In genomic region chr7:136434510-136434909, GRCm38 (mm10) we compare ENCODE assay signal across 20 mouse cellular contexts.
DNase-seq lines count a peak whose midpoint lies in the region; ATAC-seq and TF ChIP-seq lines count a peak whose summit lies in the region.
"Had no signal": no experiment of that assay in that cellular context is flagged by ENCODE, and none has a peak within 500 bp of the region (broad histone marks: within the 10 kb centered on the region; RNA-seq: fewer than 3 reads in every experiment).

No protein-coding gene starts in this region.

- ATAC-seq in forebrain, embryonic 16.5 days, result peak; percentile 67
- no peak for ATAC-seq in forebrain, embryonic 15.5 days (replicated peaks)
- ATAC-seq: CD4-positive, CD25-positive, alpha-beta regulatory T cell, adult 4 months; intestine, postnatal 0 days had no signal

- peak; percentile 9 for DNase-seq in layer of hippocampus, adult 9-11 months
- no peak for DNase-seq in layer of hippocampus, postnatal 36 days
- DNase-seq in brain, adult 2 months (ENCODE audit: low read depth, low spot score), result peak; percentile 36
- peak; percentile 61 for DNase-seq in brain, embryonic 14.5 days (ENCODE audit: low read depth)
- no peak for DNase-seq in gastrocnemius, postnatal 25 days
- DNase-seq: adrenal gland, adult 2 months; adrenal gland, postnatal 14 days; cerebellum, adult 18-20 months; cerebellum, adult 9-10 months; cerebellum, postnatal 14 days; gastrocnemius, postnatal 36 days; heart, adult 2 months had no signal

- H3K27ac ChIP-seq in forebrain, embryonic 16.5 days (ENCODE audit: low read length), result no peak overlapping the region
- H3K27ac ChIP-seq in forebrain, embryonic 15.5 days (replicated peaks), result no peak overlapping the region
- H3K27ac ChIP-seq: heart, adult 2 months; heart, embryonic 10.5 days; heart, embryonic 13.5 days; hindbrain, embryonic 12.5 days; hindbrain, embryonic 15.5 days had no signal

- no peak overlapping the region for H3K4me3 ChIP-seq in forebrain, embryonic 16.5 days (replicated peaks; ENCODE audit: low read length)
- H3K4me3 ChIP-seq in forebrain, embryonic 15.5 days, result no peak overlapping the region
- H3K4me3 ChIP-seq: heart, adult 2 months; heart, embryonic 10.5 days; heart, embryonic 13.5 days; hindbrain, embryonic 12.5 days; hindbrain, embryonic 15.5 days had no signal

- no peaks in the 10 kb centered on the region for H3K36me3 ChIP-seq in forebrain, embryonic 16.5 days (ENCODE audit: control insufficient read depth, insufficient read depth)
- H3K36me3 ChIP-seq in forebrain, embryonic 15.5 days, result no peaks in the 10 kb centered on the region
- H3K36me3 ChIP-seq: heart, embryonic 10.5 days; heart, embryonic 13.5 days; hindbrain, embryonic 12.5 days; hindbrain, embryonic 15.5 days had no signal

- WGBS in forebrain, embryonic 16.5 days, result 65% methylated on average over 13 of the region's 13 CpGs
- 71% methylated on average over 13 of the region's 13 CpGs for WGBS in forebrain, embryonic 15.5 days

- H3K9ac ChIP-seq in forebrain, embryonic 16.5 days (replicated peaks; ENCODE audit: low read depth, low read length), result no peak overlapping the region
- H3K9ac ChIP-seq in forebrain, embryonic 15.5 days (replicated peaks), result no peak overlapping the region
- H3K9ac ChIP-seq: heart, embryonic 13.5 days; hindbrain, embryonic 12.5 days; hindbrain, embryonic 15.5 days had no signal

- H3K9me3 ChIP-seq in forebrain, embryonic 16.5 days (ENCODE audit: control insufficient read depth, low read length), result no peaks in the 10 kb centered on the region
- no peaks in the 10 kb centered on the region for H3K9me3 ChIP-seq in forebrain, embryonic 15.5 days
- H3K9me3 ChIP-seq: heart, embryonic 10.5 days; heart, embryonic 13.5 days; hindbrain, embryonic 12.5 days; hindbrain, embryonic 15.5 days had no signal

- no peak overlapping the region for H3K4me2 ChIP-seq in forebrain, embryonic 16.5 days (ENCODE audit: low read length)
- H3K4me2 ChIP-seq in forebrain, embryonic 15.5 days (replicated peaks), result no peak overlapping the region
- H3K4me2 ChIP-seq: heart, embryonic 13.5 days; hindbrain, embryonic 12.5 days; hindbrain, embryonic 15.5 days had no signal

- H3K27me3 ChIP-seq in forebrain, embryonic 16.5 days (replicated peaks; ENCODE audit: control insufficient read depth, insufficient read depth, low read length), result no peaks in the 10 kb centered on the region; the same call in none of the 2 replicates
- H3K27me3 ChIP-seq in forebrain, embryonic 15.5 days, result 0 out of 2 replicates have a peak, but pooled peaks cover 2% of the 10 kb centered on the region
- H3K27me3 ChIP-seq: hindbrain, embryonic 12.5 days; hindbrain, embryonic 15.5 days had no signal

- no peak for TF ChIP-seq CTCF in brain, embryonic 14.5 days (IDR thresholded peaks at IDR 0.05; ENCODE audit: borderline replicate concordance, extremely low read depth, insufficient read depth, insufficient read length)

- TF ChIP-seq POLR2A in brain, embryonic 14.5 days (IDR thresholded peaks at IDR 0.05; ENCODE audit: borderline replicate concordance, extremely low read depth, insufficient read depth, insufficient read length, poor library complexity, severe bottlenecking), result no peak

- peaks cover 11% of the 10 kb centered on the region for H3K4me1 ChIP-seq in forebrain, embryonic 16.5 days (replicated peaks; ENCODE audit: control insufficient read depth, insufficient read depth, low read length)
- peaks cover 25% of the 10 kb centered on the region for H3K4me1 ChIP-seq in forebrain, embryonic 15.5 days

Comparison
In these comparisons a context has a peak if more than half of its experiments do, and no peak if none do; other contexts are left out.
1. DNase-seq: peak in layer of hippocampus, adult 9-11 months (single experiment), brain, adult 2 months (single experiment) and brain, embryonic 14.5 days (single experiment); none in layer of hippocampus, postnatal 36 days (0 of 2) and gastrocnemius, postnatal 25 days (single experiment).